Mouse (Mus musculus) neural tube, embryonic 13.5 days (tissue): ENCODE measurements around the gene Srsf7. TPM values are rescaled to one million over a fixed set of nuclear protein-coding genes. Genes with fewer than 3 reads are reported as not detected.

Experiments
- ATAC-seq: fragments of 200-750 bp; cut with Nextera tagmentation; 2 replicates; pipeline ENCODE4 v1.8.0; 2017; ENCODE audit warnings: low read depth, mild to moderate bottlenecking, moderate TSS enrichment, moderate library complexity
- H3K27ac ChIP-seq: fragments of 300-500 bp; sonication (generic); replicated peaks from 2 replicates; pipeline ENCODE4 v1.5.1; 2015; ENCODE audit warnings: moderate library complexity, mild to moderate bottlenecking, inconsistent platforms
- H3K27me3 ChIP-seq: fragments of 300-500 bp; sonication (generic); 2 replicates; pipeline ENCODE4 v1.6.1; 2015; ENCODE audit warnings: mild to moderate bottlenecking, inconsistent platforms
- H3K36me3 ChIP-seq: fragments of 300-500 bp; sonication (generic); 2 replicates; pipeline ENCODE4 v1.6.1; 2015; ENCODE audit warnings: mild to moderate bottlenecking, inconsistent platforms
- H3K4me1 ChIP-seq: fragments of 300-500 bp; sonication (generic); replicated peaks from 2 replicates; pipeline ENCODE4 v1.6.1; 2015; ENCODE audit warnings: inconsistent platforms
- H3K4me2 ChIP-seq: fragments of 300-500 bp; sonication (generic); 2 replicates; pipeline ENCODE4 v1.6.1; 2015; ENCODE audit warnings: inconsistent platforms, mild to moderate bottlenecking, moderate library complexity
- H3K4me3 ChIP-seq: fragments of 300-500 bp; sonication (generic); 2 replicates; pipeline ENCODE4 v1.5.1; 2015; ENCODE audit warnings: mild to moderate bottlenecking, inconsistent platforms
- H3K9ac ChIP-seq: fragments of 300-500 bp; sonication (generic); 2 replicates; pipeline ENCODE4 v1.6.1; 2015; ENCODE audit warnings: moderate library complexity, mild to moderate bottlenecking, inconsistent platforms
- H3K9me3 ChIP-seq: fragments of 300-500 bp; sonication (generic); 2 replicates; pipeline ENCODE4 v1.6.1; 2016; ENCODE audit warnings: inconsistent platforms
- WGBS: fragments of 180-500 bp; shearing (Covaris S2); methylation state at CpG from one replicate; pipeline ENCODE4 v1.1.7; 2015; 5-methylcytosine and 5-hydroxymethylcytosine counted together
- polyA plus RNA-seq: library from polyadenylated mRNA; unstranded; fragments of >200 nt; fragmentation: Nextera tagmentation; extraction: Ambion mirVana; gene quantifications from 2 replicates; pipeline ENCODE4 v1.2.1, GENCODE M21; 2015

Gene Srsf7
- 470 and 550 TPM in 2 replicates for polyA plus RNA-seq

- Histone ChIP-seq H3K27ac (peak within 1 kb of the TSS; percentile 99), H3K27me3 (no peaks in the 10 kb centered on the region), H3K9ac (peak within 1 kb of the TSS; percentile 98), H3K4me1 (peaks cover 34% of the 10 kb centered on the region), H3K4me2 (peak within 1 kb of the TSS; percentile 91), H3K36me3 (peaks cover 28% of the 10 kb centered on the region), H3K9me3 (no peaks in the 10 kb centered on the region), H3K4me3 (peak within 1 kb of the TSS; percentile 93)
- ATAC-seq: peak; percentile 93
- WGBS: under 1% methylated on average over 90 of the region's 95 CpGs
These were observed at the start of gene Srsf7, which contains the start of gene Ttc39d for GRCm38 (mm10) chr17:80206671-80207581. Srsf7 (minus strand) TSS chr17:80207307. Ttc39d (plus strand) TSS chr17:80207460.

- Histone ChIP-seq H3K9ac (no peak overlapping the region), H3K4me1 (no peaks in the 10 kb centered on the region), H3K27ac (no peak overlapping the region), H3K4me3 (no peak overlapping the region), H3K9me3 (no peaks in the 10 kb centered on the region), H3K27me3 (no peaks in the 10 kb centered on the region), H3K36me3 (peaks cover 99% of the 10 kb centered on the region), H3K4me2 (no peak overlapping the region)
- no peak for ATAC-seq
- WGBS: 78% methylated on average over 13 of the region's 13 CpGs
These were observed 48.1 kb upstream of the Srsf7 start for GRCm38 (mm10) chr17:80255208-80255607.

GRCm38 (mm10) chr17:80254421-80254820 lies 47.3 kb upstream of the Srsf7 start:
- Histone ChIP-seq H3K4me2 (no peak overlapping the region), H3K9ac (no peak overlapping the region), H3K36me3 (peaks cover 99% of the 10 kb centered on the region), H3K27me3 (no peaks in the 10 kb centered on the region), H3K4me3 (no peak overlapping the region), H3K27ac (no peak overlapping the region), H3K4me1 (no peaks in the 10 kb centered on the region), H3K9me3 (no peaks in the 10 kb centered on the region)
- WGBS: 94% methylated on average over 5 of the region's 5 CpGs
- ATAC-seq: no peak

GRCm38 (mm10) chr17:80252757-80253525 lies 45.8 kb upstream of the Srsf7 start:
- no peak overlapping the region for H3K4me2 ChIP-seq
- H3K9me3 ChIP-seq: no peaks in the 10 kb centered on the region
- H3K27me3 ChIP-seq: no peaks in the 10 kb centered on the region
- no peak overlapping the region for H3K4me3 ChIP-seq
- no peak overlapping the region for H3K27ac ChIP-seq
- peaks cover 99% of the 10 kb centered on the region for H3K36me3 ChIP-seq
- ATAC-seq: no peak
- no peak overlapping the region for H3K9ac ChIP-seq
- 87% methylated on average over 13 of the region's 13 CpGs for WGBS
- no peaks in the 10 kb centered on the region for H3K4me1 ChIP-seq

GRCm38 (mm10) chr17:80243116-80243515 lies 36.0 kb upstream of the Srsf7 start:
- H3K36me3 ChIP-seq: peaks cover 97% of the 10 kb centered on the region
- no peak for ATAC-seq
- no peak overlapping the region for H3K27ac ChIP-seq
- H3K4me2 ChIP-seq: no peak overlapping the region
- H3K4me3 ChIP-seq: no peak overlapping the region
- H3K9me3 ChIP-seq: no peaks in the 10 kb centered on the region
- no peak overlapping the region for H3K9ac ChIP-seq
- 65% methylated on average over 13 of the region's 13 CpGs for WGBS
- H3K4me1 ChIP-seq: no peaks in the 10 kb centered on the region
- H3K27me3 ChIP-seq: no peaks in the 10 kb centered on the region

GRCm38 (mm10) chr17:80241594-80241993 lies 34.5 kb upstream of the Srsf7 start:
- Histone ChIP-seq H3K27me3 (no peaks in the 10 kb centered on the region), H3K4me2 (no peak overlapping the region), H3K4me3 (no peak overlapping the region), H3K9me3 (no peaks in the 10 kb centered on the region), H3K4me1 (no peaks in the 10 kb centered on the region), H3K9ac (no peak overlapping the region), H3K36me3 (peaks cover 94% of the 10 kb centered on the region), H3K27ac (no peak overlapping the region)
- WGBS: 88% methylated on average over 9 of the region's 9 CpGs
- no peak for ATAC-seq

GRCm38 (mm10) chr17:80237475-80237874 lies 30.4 kb upstream of the Srsf7 start:
- peaks cover 60% of the 10 kb centered on the region for H3K36me3 ChIP-seq
- ATAC-seq: no peak
- no peaks in the 10 kb centered on the region for H3K9me3 ChIP-seq
- H3K4me2 ChIP-seq: no peak overlapping the region
- WGBS: 85% methylated on average over 5 of the region's 5 CpGs
- H3K4me1 ChIP-seq: no peaks in the 10 kb centered on the region
- H3K9ac ChIP-seq: no peak overlapping the region
- H3K27ac ChIP-seq: no peak overlapping the region
- no peaks in the 10 kb centered on the region for H3K27me3 ChIP-seq
- no peak overlapping the region for H3K4me3 ChIP-seq

GRCm38 (mm10) chr17:80236805-80237204 lies 29.7 kb upstream of the Srsf7 start:
- 94% methylated on average over 3 of the region's 3 CpGs for whole genome bisulfite sequencing
- no peak overlapping the region for H3K4me3 ChIP-seq
- H3K27me3 ChIP-seq: no peaks in the 10 kb centered on the region
- no peaks in the 10 kb centered on the region for H3K9me3 ChIP-seq
- no peak for ATAC-seq
- H3K4me1 ChIP-seq: no peaks in the 10 kb centered on the region
- H3K36me3 ChIP-seq: peaks cover 53% of the 10 kb centered on the region
- H3K4me2 ChIP-seq: no peak overlapping the region
- no peak overlapping the region for H3K9ac ChIP-seq
- no peak overlapping the region for H3K27ac ChIP-seq

- H3K27me3 ChIP-seq: no peaks in the 10 kb centered on the region
- no peak overlapping the region for H3K4me2 ChIP-seq
- H3K4me1 ChIP-seq: no peaks in the 10 kb centered on the region
- no peak overlapping the region for H3K27ac ChIP-seq
- H3K36me3 ChIP-seq: peaks cover 41% of the 10 kb centered on the region
- no peak overlapping the region for H3K9ac ChIP-seq
- H3K4me3 ChIP-seq: no peak overlapping the region
- WGBS: 92% methylated on average over 3 of the region's 3 CpGs
- H3K9me3 ChIP-seq: no peaks in the 10 kb centered on the region
- ATAC-seq: no peak
These were observed 28.4 kb upstream of the Srsf7 start for GRCm38 (mm10) chr17:80235477-80235876.

GRCm38 (mm10) chr17:80234376-80234775 lies 27.3 kb upstream of the Srsf7 start:
- no peak overlapping the region for H3K4me2 ChIP-seq
- peaks cover 30% of the 10 kb centered on the region for H3K36me3 ChIP-seq
- H3K4me3 ChIP-seq: no peak overlapping the region
- H3K27me3 ChIP-seq: no peaks in the 10 kb centered on the region
- no peak overlapping the region for H3K27ac ChIP-seq
- no peak for ATAC-seq
- 90% methylated on average over 7 of the region's 7 CpGs for WGBS
- peaks cover 1% of the 10 kb centered on the region; the same call in 1 of the 2 replicates for H3K4me1 ChIP-seq
- H3K9me3 ChIP-seq: no peaks in the 10 kb centered on the region
- H3K9ac ChIP-seq: no peak overlapping the region

GRCm38 (mm10) chr17:80233844-80234243 lies 26.7 kb upstream of the Srsf7 start:
- H3K27ac ChIP-seq: no peak overlapping the region
- peaks cover 3% of the 10 kb centered on the region; the same call in 1 of the 2 replicates for H3K4me1 ChIP-seq
- no peak overlapping the region for H3K4me3 ChIP-seq
- no peaks in the 10 kb centered on the region for H3K27me3 ChIP-seq
- H3K9ac ChIP-seq: no peak overlapping the region
- H3K9me3 ChIP-seq: no peaks in the 10 kb centered on the region
- H3K4me2 ChIP-seq: no peak overlapping the region
- ATAC-seq: no peak
- peaks cover 25% of the 10 kb centered on the region for H3K36me3 ChIP-seq
- 91% methylated on average over 5 of the region's 5 CpGs for WGBS

GRCm38 (mm10) chr17:80229396-80229795 lies 22.3 kb upstream of the Srsf7 start:
- Histone ChIP-seq H3K27me3 (no peaks in the 10 kb centered on the region), H3K9ac (no peak overlapping the region), H3K4me1 (peaks cover 10% of the 10 kb centered on the region), H3K36me3 (peaks cover 4% of the 10 kb centered on the region; the same call in 1 of the 2 replicates), H3K9me3 (no peaks in the 10 kb centered on the region), H3K4me2 (no peak overlapping the region), H3K27ac (no peak overlapping the region), H3K4me3 (no peak overlapping the region)
- 83% methylated on average over 2 of the region's 2 CpGs for WGBS
- ATAC-seq: no peak
